Mouse (Mus musculus) ES-E14 (cell line): ENCODE results near the gene Igsf21. TPM values are rescaled to one million over a fixed set of nuclear protein-coding genes. Genes with fewer than 3 reads are reported as not detected.
A peak's percentile ranks its signal among the peaks of the same experiment; 100 is the strongest.

Source experiments
- DNase-seq: peaks from one replicate; pipeline ENCODE4 v3.0.0-alpha.2; 2013; ENCODE audit warnings: low read depth, low spot score
- H3K27ac ChIP-seq: 2 replicates; pipeline ENCODE4 v1.5.1; 2012; ENCODE audit warnings: low read depth, mild to moderate bottlenecking, low read length, moderate library complexity, mixed read lengths; ENCODE audit not compliant: poor library complexity, insufficient read depth, severe bottlenecking
- H3K36me3 ChIP-seq: 2 replicates; pipeline ENCODE4 v1.6.1; 2012; ENCODE audit warnings: mild to moderate bottlenecking, low read length, moderate library complexity, mixed read lengths; ENCODE audit not compliant: control insufficient read depth, poor library complexity, insufficient read depth, severe bottlenecking
- H3K4me1 ChIP-seq, 2 experiments: fragments of 150-350 bp in 1 of 2; sonication (generic) in 1 of 2; 2 replicates each; pipeline ENCODE4 v1.6.1; 2012; ENCODE audit warnings: low read length in 2 of 2, mild to moderate bottlenecking in 1 of 2, mixed read lengths in 1 of 2; ENCODE audit not compliant: control insufficient read depth in 2 of 2, insufficient read depth in 2 of 2, poor library complexity in 1 of 2
- H3K4me3 ChIP-seq, 2 experiments: fragments of 150-350 bp in 1 of 2; sonication (generic) in 1 of 2; 2 replicates each; pipeline ENCODE4 v1.5.1; 2012; ENCODE audit warnings: low read length in 2 of 2, low read depth in 1 of 2, mild to moderate bottlenecking in 1 of 2, mixed read lengths in 1 of 2; ENCODE audit not compliant: insufficient read depth in 1 of 2, poor library complexity in 1 of 2, severe bottlenecking in 1 of 2
- H3K9ac ChIP-seq: 2 replicates; pipeline ENCODE4 v1.6.1; 2012; ENCODE audit warnings: low read depth, mild to moderate bottlenecking, low read length, mixed read lengths; ENCODE audit not compliant: poor library complexity, insufficient read depth, severe bottlenecking
- H3K9me3 ChIP-seq: fragments of 150-350 bp; sonication (generic); 2 replicates; pipeline ENCODE4 v1.6.1; 2012; ENCODE audit warnings: low read depth, mild to moderate bottlenecking, low read length; ENCODE audit not compliant: control insufficient read depth, insufficient read depth
- CHD2 ChIP-seq: IDR thresholded peaks from 2 replicates; pipeline ENCODE4 v1.6.1; 2014; ENCODE audit warnings: mild to moderate bottlenecking, low read depth, low read length, inconsistent platforms
- HCFC1 ChIP-seq: IDR thresholded peaks from 2 replicates; pipeline ENCODE4 v1.6.1; 2012; ENCODE audit warnings: low read length, inconsistent platforms, borderline replicate concordance; ENCODE audit not compliant: insufficient read depth
- MAFK ChIP-seq: IDR thresholded peaks from 2 replicates; pipeline ENCODE4 v1.6.1; 2014; ENCODE audit warnings: mild to moderate bottlenecking, low read depth, low read length, inconsistent platforms; ENCODE audit not compliant: insufficient read depth
- ZC3H11A ChIP-seq: IDR thresholded peaks from 2 replicates; pipeline ENCODE4 v1.6.1; 2012; ENCODE audit warnings: low read depth, mild to moderate bottlenecking, inconsistent platforms, low read length, borderline replicate concordance
- ZNF384 ChIP-seq: IDR thresholded peaks from 2 replicates; pipeline ENCODE4 v1.6.1; 2012; ENCODE audit warnings: low read depth, low read length, inconsistent platforms
- in situ Hi-C, 2 experiments: fragments of 600-800 bp; cut with MboI; formaldehyde crosslinking; loops; one replicate each; pipeline ENCODE4 v1.15.1; 2025; ENCODE audit warnings: low sequenced_read_pairs in 2 of 2, inconsistent platforms in 1 of 2; ENCODE audit not compliant: unreplicated experiment in 2 of 2
- total RNA-seq: library from RNA; depleted of rRNA; stranded (reverse); fragments of 300-350 nt; gene quantifications from 2 replicates; pipeline ENCODE4 v1.2.3, GENCODE M21; 2012

Igsf21 gene
- total RNA-seq, 1 experiment: 2.5 TPM

DNA sequence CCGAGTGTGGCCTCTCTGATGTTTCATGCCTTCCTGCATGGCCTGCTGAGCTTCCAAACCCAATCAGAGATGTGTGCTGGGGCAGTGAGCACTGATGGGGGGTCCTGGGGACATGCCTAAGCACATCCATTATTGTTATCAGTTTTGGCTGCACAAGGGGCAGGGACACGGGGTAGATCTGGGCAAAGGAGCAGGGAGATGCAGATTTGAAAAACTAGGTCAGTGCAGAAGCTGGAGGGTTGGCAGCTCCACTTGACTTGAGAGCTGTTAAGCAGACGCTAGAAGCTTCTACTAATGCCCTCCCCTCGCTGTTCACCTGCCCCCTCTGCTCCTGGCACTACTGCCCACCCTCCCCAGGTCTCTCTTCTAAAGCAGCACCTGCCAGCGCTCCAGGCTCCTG lies 20.5 kb upstream of the Igsf21 start:
- H3K4me1 ChIP-seq: no peaks in the 10 kb centered on the region; a peak in 1 of 4 replicates
- H3K27ac ChIP-seq: no peak overlapping the region
- DNase-seq: no peak
- H3K9me3 ChIP-seq: no peaks in the 10 kb centered on the region
- no peak overlapping the region for H3K9ac ChIP-seq
- H3K4me3 ChIP-seq: no peak overlapping the region
- TF ChIP-seq ZNF384 (no peak), ZC3H11A (no peak), MAFK (no peak)
- in situ Hi-C loops: no loop called here
- no peaks in the 10 kb centered on the region for H3K36me3 ChIP-seq

DNA sequence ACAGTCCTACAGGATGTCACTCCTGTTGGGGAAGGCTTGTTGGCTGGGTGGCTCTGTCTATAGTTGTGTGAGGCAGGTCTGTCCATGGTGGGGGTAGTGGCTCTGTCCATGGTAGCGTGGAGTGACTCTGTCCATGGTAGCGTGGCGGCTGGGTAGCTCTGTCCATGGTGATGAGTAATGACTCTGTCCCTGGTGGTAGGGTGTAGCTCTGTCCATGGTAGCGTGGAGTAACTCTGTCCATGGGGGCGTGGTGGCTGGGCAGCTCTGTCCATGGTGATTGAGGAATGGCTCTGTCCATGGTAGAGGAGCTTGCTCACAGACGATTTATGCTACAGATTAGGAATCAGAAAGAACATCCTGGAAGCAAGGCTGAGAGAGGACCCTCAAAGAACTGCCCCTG lies 12.4 kb upstream of the Igsf21 start:
- Histone ChIP-seq H3K9me3 (no peaks in the 10 kb centered on the region), H3K36me3 (no peaks in the 10 kb centered on the region), H3K27ac (no peak overlapping the region), H3K4me3 (no peak overlapping the region), H3K9ac (no peak overlapping the region), H3K4me1 (no peaks in the 10 kb centered on the region)
- TF ChIP-seq MAFK (no peak), HCFC1 (peak; percentile 26; the same call in 1 of the 2 replicates)
- DNase-seq: peak; percentile 77
- in situ Hi-C loops: no loop called here

- in situ Hi-C loops: no loop called here
- Histone ChIP-seq H3K4me1 (peaks cover 0 to 8% of the 10 kb centered on the region in 2 experiments; a peak in 1 of 4 replicates), H3K9ac (no peak overlapping the region), H3K9me3 (no peaks in the 10 kb centered on the region), H3K36me3 (no peaks in the 10 kb centered on the region), H3K27ac (no peak overlapping the region), H3K4me3 (no peak overlapping the region)
- no peak for DNase-seq
- TF ChIP-seq MAFK (0 out of 2 replicates have a peak, but pooled peaks have one; percentile 12), ZNF384 (peak; percentile 99), HCFC1 (no peak)
Measured at GRCm38 (mm10) chr4:140252369-140252768, 5.8 kb upstream of the Igsf21 start.

DNA sequence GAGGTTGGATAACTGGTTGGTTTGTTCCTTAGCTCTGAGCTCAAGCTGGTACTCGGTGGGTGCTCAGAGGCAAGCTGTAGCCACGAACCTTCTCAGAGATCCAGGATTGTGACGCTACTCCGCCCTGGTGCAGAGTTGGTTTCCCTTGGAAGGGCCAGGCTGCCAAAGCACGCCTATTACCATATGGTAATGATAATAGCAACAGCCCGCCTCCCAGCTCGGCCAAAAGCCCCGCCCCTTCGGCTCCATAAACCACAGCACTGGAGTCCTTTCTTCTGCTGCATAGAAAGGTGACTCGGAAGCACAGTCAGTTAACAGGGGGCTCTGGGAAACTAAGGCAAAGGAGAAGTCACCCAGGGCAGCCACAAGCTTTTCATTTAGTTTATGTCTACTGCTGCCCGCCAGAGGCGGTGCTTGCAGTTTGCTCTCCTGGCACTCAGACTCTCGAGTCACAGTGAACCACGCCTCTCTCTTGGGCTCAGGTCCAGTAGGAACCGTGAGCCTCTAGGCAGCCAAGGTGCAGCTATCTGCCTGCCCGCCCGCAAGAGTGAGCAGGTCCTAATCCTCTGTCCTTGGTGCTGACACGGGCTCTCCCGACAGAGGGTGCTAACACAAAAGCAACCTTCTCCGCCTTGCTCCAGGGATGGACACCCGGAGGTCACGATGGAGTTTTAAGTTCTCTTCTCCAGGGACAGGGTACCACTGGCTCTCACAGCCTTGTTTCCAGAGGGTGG lies 2.6 kb upstream of the Igsf21 start:
- no peak for TF ChIP-seq ZC3H11A
- no peak for TF ChIP-seq HCFC1
- TF ChIP-seq CHD2: no peak
- no peak for TF ChIP-seq MAFK
- no peak for TF ChIP-seq ZNF384
- Histone ChIP-seq H3K27ac (no peak overlapping the region), H3K9me3 (no peaks in the 10 kb centered on the region), H3K9ac (no peak overlapping the region), H3K4me1 (peaks cover 0 to 11% of the 10 kb centered on the region in 2 experiments; a peak in 1 of 4 replicates), H3K4me3 (peak overlapping the region in 1 of 2 experiments; percentile 54; a peak in 2 of 4 replicates), H3K36me3 (no peaks in the 10 kb centered on the region)
- DNase-seq: peak; percentile 72
- in situ Hi-C loops: no loop called here

DNA sequence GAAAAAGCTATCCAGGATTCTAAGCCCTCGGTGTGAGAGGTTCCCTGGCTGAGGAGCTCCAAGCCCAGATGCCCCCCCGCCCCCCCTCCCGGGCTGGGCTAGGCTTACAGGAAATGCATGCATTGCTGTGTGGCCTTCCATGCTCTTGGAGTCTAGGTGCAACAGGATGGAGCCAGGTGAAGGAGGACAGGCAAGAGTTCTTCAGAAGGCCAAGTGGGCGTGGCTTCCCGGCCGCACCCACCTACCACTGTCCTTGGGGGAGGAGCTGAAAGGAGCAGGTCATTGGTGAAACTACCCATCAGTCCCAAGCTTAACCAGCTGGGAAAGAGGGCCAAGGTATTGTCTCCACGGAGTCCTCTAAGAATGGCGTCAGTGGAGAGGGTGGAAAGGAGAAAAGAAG lies 1.8 kb upstream of the Igsf21 start:
- in situ Hi-C loops: no loop called here

More for the DNA sequence above, 1.8 kb upstream of the Igsf21 start:
- Histone ChIP-seq H3K9ac (no peak overlapping the region), H3K27ac (no peak overlapping the region), H3K4me3 (peak overlapping the region in 1 of 2 experiments; percentile 54; a peak in 2 of 4 replicates), H3K4me1 (peaks cover 0 to 14% of the 10 kb centered on the region in 2 experiments; a peak in 2 of 4 replicates), H3K36me3 (no peaks in the 10 kb centered on the region), H3K9me3 (no peaks in the 10 kb centered on the region)
- DNase-seq: no peak
- TF ChIP-seq HCFC1: no peak
- TF ChIP-seq ZNF384: no peak
- no peak for TF ChIP-seq MAFK
- no peak for TF ChIP-seq CHD2
- TF ChIP-seq ZC3H11A: no peak
